27 mouse cellular contexts compared by ENCODE assay signal in genomic region chr13:107217825-107218224, GRCm38 (mm10).
DNase-seq lines count a peak whose midpoint lies in the region; ATAC-seq and TF ChIP-seq lines count a peak whose summit lies in the region.
"Had no signal": no experiment of that assay in that cellular context is flagged by ENCODE, and none has a peak within 500 bp of the region (broad histone marks: within the 10 kb centered on the region; RNA-seq: fewer than 3 reads in every experiment).

No protein-coding gene starts in this region.

- no peak for TF ChIP-seq CTCF in layer of hippocampus, adult 2 months (conservative IDR thresholded peaks at IDR 0.05)

- no peak for DNase-seq in embryonic facial prominence, embryonic 10.5 days (ENCODE audit: low spot score)
- DNase-seq in layer of hippocampus, adult 2 months (ENCODE audit: low spot score in 2 of 2), result no peak
- DNase-seq in layer of hippocampus, adult 9-10 months (ENCODE audit: low spot score), result no peak
- no peak for DNase-seq in kidney, postnatal 14 days
- DNase-seq in midbrain, embryonic 14.5 days, result no peak
- DNase-seq: adrenal gland, adult 2 months; B cell, adult 2 months; gastrocnemius, postnatal 25 days; heart, adult 18-20 months; heart, postnatal 10 days; kidney, adult 8-10 months; kidney, postnatal 25 days; liver, embryonic 13.5 days; lung, adult 18-20 months; lung, postnatal 10 days; spleen, adult 18-20 months; thymus, postnatal 14 days had no signal

- H3K9ac ChIP-seq in embryonic facial prominence, embryonic 15.5 days, result no peak overlapping the region
- H3K9ac ChIP-seq in forebrain, embryonic 12.5 days, result no peak overlapping the region
- no peak overlapping the region for H3K9ac ChIP-seq in forebrain, embryonic 15.5 days (replicated peaks)
- no peak overlapping the region for H3K9ac ChIP-seq in midbrain, embryonic 14.5 days (replicated peaks; ENCODE audit: low read length)
- H3K9ac ChIP-seq: heart, embryonic 13.5 days; limb, embryonic 15.5 days; liver, embryonic 13.5 days; midbrain, embryonic 15.5 days had no signal

- no peaks in the 10 kb centered on the region for H3K4me1 ChIP-seq in embryonic facial prominence, embryonic 15.5 days
- H3K4me1 ChIP-seq in embryonic facial prominence, embryonic 10.5 days, result no peaks in the 10 kb centered on the region; the same call in 1 of the 2 replicates
- no peaks in the 10 kb centered on the region; the same call in 1 of the 2 replicates for H3K4me1 ChIP-seq in forebrain, embryonic 12.5 days
- 0 out of 2 replicates have a peak, but pooled peaks cover 3% of the 10 kb centered on the region for H3K4me1 ChIP-seq in forebrain, embryonic 15.5 days
- no peaks in the 10 kb centered on the region for H3K4me1 ChIP-seq in midbrain, embryonic 14.5 days (ENCODE audit: control insufficient read depth, insufficient read depth, low read length)
- H3K4me1 ChIP-seq: heart, embryonic 13.5 days; limb, embryonic 10.5 days; limb, embryonic 15.5 days; liver, embryonic 13.5 days; midbrain, embryonic 15.5 days had no signal

- no peaks in the 10 kb centered on the region for H3K9me3 ChIP-seq in embryonic facial prominence, embryonic 15.5 days (replicated peaks)
- no peaks in the 10 kb centered on the region for H3K9me3 ChIP-seq in embryonic facial prominence, embryonic 10.5 days
- H3K9me3 ChIP-seq in forebrain, embryonic 12.5 days, result no peaks in the 10 kb centered on the region
- no peaks in the 10 kb centered on the region for H3K9me3 ChIP-seq in forebrain, embryonic 15.5 days
- H3K9me3 ChIP-seq in midbrain, embryonic 14.5 days (ENCODE audit: control insufficient read depth, low read length), result no peaks in the 10 kb centered on the region
- H3K9me3 ChIP-seq: heart, embryonic 13.5 days; limb, embryonic 10.5 days; limb, embryonic 15.5 days; liver, embryonic 13.5 days; midbrain, embryonic 15.5 days had no signal

- peak overlapping the region; percentile 29; the same call in 1 of the 2 replicates for H3K27ac ChIP-seq in embryonic facial prominence, embryonic 15.5 days (replicated peaks)
- no peak overlapping the region for H3K27ac ChIP-seq in embryonic facial prominence, embryonic 10.5 days (replicated peaks)
- H3K27ac ChIP-seq in layer of hippocampus, adult 2 months, result peak overlapping the region; percentile 23; the same call in 1 of the 2 replicates
- no peak overlapping the region for H3K27ac ChIP-seq in forebrain, embryonic 12.5 days
- H3K27ac ChIP-seq in forebrain, embryonic 15.5 days (replicated peaks), result peak overlapping the region; percentile 57
- no peak overlapping the region for H3K27ac ChIP-seq in midbrain, embryonic 14.5 days (replicated peaks; ENCODE audit: low read depth, low read length)
- H3K27ac ChIP-seq: heart, embryonic 13.5 days; limb, embryonic 10.5 days; limb, embryonic 15.5 days; liver, embryonic 13.5 days; macrophage; midbrain, embryonic 15.5 days had no signal

- no peaks in the 10 kb centered on the region for H3K27me3 ChIP-seq in embryonic facial prominence, embryonic 15.5 days
- H3K27me3 ChIP-seq in embryonic facial prominence, embryonic 10.5 days (replicated peaks; ENCODE audit: low read depth, poor library complexity, severe bottlenecking), result no peaks in the 10 kb centered on the region
- H3K27me3 ChIP-seq in forebrain, embryonic 12.5 days, result no peaks in the 10 kb centered on the region; the same call in 1 of the 2 replicates
- H3K27me3 ChIP-seq in forebrain, embryonic 15.5 days, result no peaks in the 10 kb centered on the region
- no peaks in the 10 kb centered on the region for H3K27me3 ChIP-seq in midbrain, embryonic 14.5 days (ENCODE audit: control insufficient read depth, insufficient read depth, low read length)
- H3K27me3 ChIP-seq: heart, embryonic 13.5 days; limb, embryonic 15.5 days; liver, embryonic 13.5 days; midbrain, embryonic 15.5 days had no signal

- no peak for ATAC-seq in embryonic facial prominence, embryonic 15.5 days (ENCODE audit: insufficient number of reproducible peaks, low FRiP score, low TSS enrichment, low read depth)
- peak; percentile 33; the same call in 1 of the 2 replicates for ATAC-seq in forebrain, embryonic 12.5 days (ENCODE audit: low FRiP score)
- ATAC-seq in forebrain, embryonic 15.5 days (replicated peaks), result peak; percentile 39; the same call in 1 of the 2 replicates
- no peak for ATAC-seq in midbrain, embryonic 14.5 days (ENCODE audit: low FRiP score, low TSS enrichment)
- ATAC-seq: activated CD4-positive, CD25-positive, alpha-beta regulatory T cell, adult 4 months; intestine, embryonic 16.5 days; midbrain, embryonic 15.5 days had no signal

- WGBS in embryonic facial prominence, embryonic 15.5 days, result 80% methylated on average over 6 of the region's 6 CpGs
- 80% methylated on average over 6 of the region's 6 CpGs for WGBS in embryonic facial prominence, embryonic 10.5 days
- WGBS in forebrain, embryonic 12.5 days, result 76% methylated on average over 6 of the region's 6 CpGs
- 79% methylated on average over 6 of the region's 6 CpGs for WGBS in forebrain, embryonic 15.5 days
- 78% methylated on average over 6 of the region's 6 CpGs for WGBS in midbrain, embryonic 14.5 days

- H3K36me3 ChIP-seq in embryonic facial prominence, embryonic 15.5 days, result no peaks in the 10 kb centered on the region
- H3K36me3 ChIP-seq in embryonic facial prominence, embryonic 10.5 days (replicated peaks), result no peaks in the 10 kb centered on the region
- H3K36me3 ChIP-seq in forebrain, embryonic 12.5 days (replicated peaks), result no peaks in the 10 kb centered on the region
- H3K36me3 ChIP-seq in forebrain, embryonic 15.5 days, result no peaks in the 10 kb centered on the region
- H3K36me3 ChIP-seq in midbrain, embryonic 14.5 days (ENCODE audit: control insufficient read depth, insufficient read depth, low read length), result no peaks in the 10 kb centered on the region
- H3K36me3 ChIP-seq: heart, embryonic 13.5 days; limb, embryonic 10.5 days; limb, embryonic 15.5 days; liver, embryonic 13.5 days; midbrain, embryonic 15.5 days had no signal

- no peak overlapping the region for H3K4me3 ChIP-seq in embryonic facial prominence, embryonic 15.5 days (replicated peaks)
- H3K4me3 ChIP-seq in embryonic facial prominence, embryonic 10.5 days, result no peak overlapping the region
- H3K4me3 ChIP-seq in layer of hippocampus, adult 2 months, result no peak overlapping the region
- no peak overlapping the region for H3K4me3 ChIP-seq in forebrain, embryonic 12.5 days (replicated peaks)
- no peak overlapping the region for H3K4me3 ChIP-seq in forebrain, embryonic 15.5 days
- H3K4me3 ChIP-seq in midbrain, embryonic 14.5 days (replicated peaks; ENCODE audit: low read depth, low read length), result no peak overlapping the region
- H3K4me3 ChIP-seq: heart, embryonic 13.5 days; limb, embryonic 10.5 days; limb, embryonic 15.5 days; liver, embryonic 13.5 days; midbrain, embryonic 15.5 days had no signal

- H3K4me2 ChIP-seq in embryonic facial prominence, embryonic 15.5 days (replicated peaks), result no peak overlapping the region
- no peak overlapping the region for H3K4me2 ChIP-seq in forebrain, embryonic 12.5 days
- no peak overlapping the region for H3K4me2 ChIP-seq in forebrain, embryonic 15.5 days (replicated peaks)
- H3K4me2 ChIP-seq in midbrain, embryonic 14.5 days (ENCODE audit: low read length), result no peak overlapping the region
- H3K4me2 ChIP-seq: heart, embryonic 13.5 days; limb, embryonic 15.5 days; liver, embryonic 13.5 days; midbrain, embryonic 15.5 days had no signal

Comparison
In these comparisons a context has a peak if more than half of its experiments do, and no peak if none do; other contexts are left out.
1. H3K27ac ChIP-seq: peak in embryonic facial prominence, embryonic 15.5 days (single experiment), layer of hippocampus, adult 2 months (single experiment) and forebrain, embryonic 15.5 days (single experiment); none in embryonic facial prominence, embryonic 10.5 days (single experiment), forebrain, embryonic 12.5 days (single experiment) and midbrain, embryonic 14.5 days (single experiment).
2. ATAC-seq: peak in forebrain, embryonic 12.5 days (single experiment) and forebrain, embryonic 15.5 days (single experiment); none in embryonic facial prominence, embryonic 15.5 days (single experiment) and midbrain, embryonic 14.5 days (single experiment).